Mouse (Mus musculus): ENCODE measurements around the gene Nfe2.

Gene Nfe2

DNA sequence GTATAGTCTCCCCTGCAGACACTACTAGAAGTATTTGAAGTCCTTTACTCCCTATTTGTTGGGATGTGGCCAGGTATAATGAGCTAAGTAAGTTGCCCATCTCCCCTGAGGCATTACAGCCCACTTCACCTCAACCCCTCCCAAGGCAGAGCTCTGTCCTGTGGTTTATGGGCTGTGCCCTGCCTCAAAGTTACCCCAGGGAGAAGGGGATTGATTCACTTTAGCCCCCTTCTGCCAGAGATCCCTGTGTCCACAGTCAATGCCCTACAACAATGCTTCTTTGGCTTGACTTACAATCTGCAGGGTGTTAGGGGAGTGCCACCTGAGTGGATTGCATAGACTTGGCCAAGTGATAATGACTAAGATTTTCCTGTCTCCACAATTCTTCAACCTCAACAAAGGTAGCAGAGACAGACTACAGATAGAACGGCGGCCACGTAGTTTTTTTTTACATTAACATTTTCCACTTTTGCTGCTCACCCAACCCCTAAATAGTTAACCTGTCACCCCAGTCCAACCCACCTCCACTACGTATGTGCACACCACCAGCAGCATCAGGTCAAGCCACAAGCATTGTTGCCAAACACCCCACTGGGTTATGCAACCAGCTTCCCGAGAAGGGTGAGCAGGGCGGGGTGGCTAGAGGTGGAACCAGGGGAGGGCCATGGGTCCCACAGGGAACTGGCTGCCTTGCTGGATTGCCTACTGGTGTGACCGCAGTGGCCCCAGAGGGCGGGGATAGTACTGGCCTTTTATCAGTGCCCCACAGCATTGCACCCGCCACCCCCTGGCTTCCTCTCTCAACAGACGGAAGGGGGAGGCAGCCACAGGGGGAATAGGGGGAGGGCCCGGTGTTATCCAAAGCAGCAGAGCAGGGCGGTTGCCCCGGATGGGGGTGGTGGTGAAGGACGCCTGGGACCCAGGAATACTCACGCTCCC, at the start of gene Nfe2:
Gene Nfe2 (minus strand): TSS at position 614 of the 939 bp plus-strand sequence.
- DNase-seq (ENCODE audit: low read depth in 2 of 2, low spot score in 2 of 2), result peak; percentile 56 to 62

DNA sequence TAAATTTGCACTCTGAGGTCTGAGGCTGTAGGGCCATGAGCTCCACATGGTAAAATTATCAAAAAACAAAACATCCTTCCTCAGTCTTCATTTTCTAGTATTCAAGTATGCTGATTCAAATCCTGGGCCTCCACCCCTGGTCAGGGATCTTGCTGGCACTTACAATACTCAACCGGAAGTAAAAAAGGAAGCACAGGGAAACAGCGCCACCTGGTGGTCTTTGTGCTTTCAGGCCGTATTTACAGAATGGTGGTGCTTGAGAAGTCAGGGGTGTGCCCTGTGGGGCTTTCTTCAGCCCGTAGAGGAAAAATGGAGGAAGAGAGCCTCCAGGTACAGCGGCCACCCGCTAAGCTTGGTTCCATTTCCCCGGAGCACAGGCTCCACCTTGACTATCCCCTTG, 48.9 kb upstream of the Nfe2 start:
- DNase-seq (ENCODE audit: low read depth in 2 of 2, low spot score in 2 of 2), result peak; percentile 87 to 92

GRCm38 (mm10) chr15:103305792-103306645, 47.8 kb upstream of the Nfe2 start:
- DNase-seq (ENCODE audit: low read depth in 2 of 2, low spot score in 2 of 2), result no peak

- DNase-seq (ENCODE audit: low read depth in 2 of 2, low spot score in 2 of 2), result peak; percentile 62 to 72
These were observed 47.0 kb upstream of the Nfe2 start for GRCm38 (mm10) chr15:103305070-103305678.

- DNase-seq (ENCODE audit: low read depth in 2 of 2, low spot score in 2 of 2), result no peak
These were observed 46.4 kb upstream of the Nfe2 start for GRCm38 (mm10) chr15:103304616-103304969.

DNA sequence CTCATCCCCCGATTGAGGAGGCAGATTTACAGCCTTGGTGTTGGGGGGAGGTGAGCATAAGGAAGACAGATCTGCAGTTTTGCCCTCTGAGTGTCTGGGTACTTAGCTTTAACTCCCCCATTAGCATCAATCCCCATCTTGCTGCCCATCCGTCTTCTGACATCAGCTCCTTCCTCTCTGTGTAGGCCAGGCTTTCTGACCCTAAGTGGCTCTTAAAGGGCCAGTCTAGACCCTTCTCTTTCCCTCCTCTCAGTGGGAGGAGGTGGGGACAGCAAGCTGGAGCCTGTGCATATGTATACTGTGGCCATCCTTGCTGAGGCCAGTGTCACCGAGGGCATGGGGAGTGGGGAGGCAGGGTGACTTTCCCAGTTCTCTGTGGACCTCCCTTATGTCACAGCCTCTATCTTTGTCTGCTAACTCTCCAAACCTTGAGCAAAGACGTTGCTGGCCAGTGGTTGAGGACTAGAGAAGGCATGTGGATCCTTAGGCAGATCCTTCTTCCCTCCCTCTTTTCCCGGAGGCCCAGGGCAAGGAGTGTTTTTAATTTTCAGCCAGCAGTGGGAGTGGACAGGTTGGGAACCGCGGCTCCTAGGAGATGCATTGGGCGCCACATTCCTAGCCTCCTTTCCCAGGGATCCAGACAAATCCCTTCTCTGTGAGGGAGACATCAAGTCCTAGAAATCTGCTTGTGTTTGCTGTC, 45.9 kb upstream of the Nfe2 start:
- no peak for DNase-seq (ENCODE audit: low read depth in 2 of 2, low spot score in 2 of 2)

GRCm38 (mm10) chr15:103302341-103303021, 44.3 kb upstream of the Nfe2 start:
- no peak for DNase-seq (ENCODE audit: low read depth in 2 of 2, low spot score in 2 of 2)

GRCm38 (mm10) chr15:103301547-103302340, 43.5 kb upstream of the Nfe2 start:
- DNase-seq (ENCODE audit: low read depth in 2 of 2, low spot score in 2 of 2), result no peak

DNA sequence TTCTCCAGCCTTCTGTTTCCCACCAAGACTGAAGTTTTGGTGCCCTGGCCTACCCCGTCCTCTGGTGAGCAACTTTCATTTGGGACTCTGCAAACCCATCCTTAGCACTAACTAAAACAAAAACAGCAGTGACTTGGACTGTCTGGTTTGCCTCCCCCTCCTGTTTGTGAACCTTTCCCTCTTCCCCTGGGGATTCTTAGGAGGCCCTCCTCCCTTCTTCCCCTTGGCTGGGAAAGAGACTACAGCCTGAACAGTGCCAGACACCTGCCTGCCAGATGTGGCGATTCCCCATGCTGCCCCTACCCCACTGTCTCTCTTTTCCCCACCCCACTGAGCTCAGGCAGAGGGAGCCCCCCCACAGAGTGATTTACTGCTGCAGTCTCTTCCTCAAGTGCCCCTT, 42.8 kb upstream of the Nfe2 start:
- DNase-seq (ENCODE audit: low read depth in 2 of 2, low spot score in 2 of 2), result no peak

GRCm38 (mm10) chr15:103300560-103300959, 42.4 kb upstream of the Nfe2 start:
- DNase-seq (ENCODE audit: low read depth in 2 of 2, low spot score in 2 of 2), result no peak

GRCm38 (mm10) chr15:103300067-103300471, 41.9 kb upstream of the Nfe2 start:
- DNase-seq (ENCODE audit: low read depth in 2 of 2, low spot score in 2 of 2), result no peak

DNA sequence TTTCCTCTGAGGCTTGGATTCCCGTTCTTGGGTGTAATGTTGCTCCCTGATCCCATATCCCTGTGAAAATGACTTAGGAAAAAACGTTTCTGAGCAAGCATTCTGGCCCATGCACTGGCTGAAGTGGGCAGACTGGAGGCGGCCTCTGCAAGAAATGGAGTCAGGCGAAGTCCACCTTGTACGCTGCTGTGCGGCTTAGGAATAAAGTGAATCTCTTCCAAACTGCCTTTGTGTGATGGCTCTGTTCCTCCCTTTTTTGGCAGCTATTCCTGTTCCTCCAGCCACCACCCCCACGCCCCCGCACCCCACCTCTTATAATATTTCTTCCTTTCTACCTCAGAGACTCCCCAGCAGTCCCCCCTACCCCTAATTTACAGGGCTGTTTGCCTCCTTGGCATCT, 41.4 kb upstream of the Nfe2 start:
- DNase-seq (ENCODE audit: low read depth in 2 of 2, low spot score in 2 of 2), result no peak

DNA sequence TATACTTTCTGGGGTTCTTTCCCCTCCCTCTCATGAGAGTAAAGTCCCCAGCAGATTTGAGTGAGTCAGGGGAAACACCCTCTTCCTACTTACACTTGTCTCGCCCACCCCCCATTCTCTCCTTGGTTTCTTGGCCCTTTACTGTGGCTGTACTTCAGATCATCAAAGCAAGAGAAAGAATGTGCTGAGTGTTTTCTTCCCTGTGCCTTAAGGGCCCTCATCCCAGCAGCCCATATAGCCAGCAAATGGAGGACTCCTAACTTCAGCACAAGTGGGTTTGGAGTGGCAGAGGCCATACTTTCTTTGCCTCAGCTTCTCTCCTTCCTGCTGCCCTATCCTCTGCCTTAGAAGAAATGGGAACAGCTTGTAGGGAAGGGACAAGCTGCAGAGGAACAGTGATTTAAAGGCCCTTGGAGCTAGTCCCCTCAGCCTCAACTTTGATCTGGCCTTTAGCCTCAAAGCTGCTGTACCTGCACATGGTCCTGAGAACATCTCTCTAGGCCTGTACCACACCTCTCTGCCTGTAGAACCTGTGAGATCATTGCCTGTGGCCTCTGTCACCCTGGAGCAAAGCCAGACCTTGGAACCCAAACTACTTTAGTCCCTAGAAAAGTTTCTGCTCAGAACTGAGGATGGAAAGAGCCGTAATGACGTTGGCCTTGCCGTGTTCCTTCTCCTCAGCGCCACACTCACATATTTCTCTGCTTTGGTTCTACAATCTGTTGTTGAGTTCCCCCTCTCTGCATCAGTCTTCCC, 40.8 kb upstream of the Nfe2 start:
- DNase-seq (ENCODE audit: low read depth in 2 of 2, low spot score in 2 of 2), result no peak

DNA sequence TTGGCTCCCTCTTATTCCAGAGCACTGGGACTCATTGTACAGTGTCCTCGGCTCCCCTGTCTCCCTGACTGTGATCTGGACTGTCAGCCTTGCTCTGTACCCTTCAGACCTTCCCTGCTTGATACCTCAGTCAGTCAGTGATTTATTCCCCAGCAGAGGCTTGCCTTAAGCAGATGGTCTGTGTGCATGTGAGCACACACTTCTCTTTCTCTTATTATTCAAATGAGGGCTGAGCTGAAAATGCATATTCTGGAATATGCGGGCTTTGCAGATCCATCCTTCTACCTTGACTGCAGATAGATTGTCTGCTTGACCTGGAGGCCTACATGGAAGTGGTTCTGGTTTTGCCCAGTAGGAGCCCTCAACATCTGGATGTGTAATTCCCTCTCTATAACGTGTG, 39.8 kb upstream of the Nfe2 start:
- DNase-seq (ENCODE audit: low read depth in 2 of 2, low spot score in 2 of 2), result no peak

DNA sequence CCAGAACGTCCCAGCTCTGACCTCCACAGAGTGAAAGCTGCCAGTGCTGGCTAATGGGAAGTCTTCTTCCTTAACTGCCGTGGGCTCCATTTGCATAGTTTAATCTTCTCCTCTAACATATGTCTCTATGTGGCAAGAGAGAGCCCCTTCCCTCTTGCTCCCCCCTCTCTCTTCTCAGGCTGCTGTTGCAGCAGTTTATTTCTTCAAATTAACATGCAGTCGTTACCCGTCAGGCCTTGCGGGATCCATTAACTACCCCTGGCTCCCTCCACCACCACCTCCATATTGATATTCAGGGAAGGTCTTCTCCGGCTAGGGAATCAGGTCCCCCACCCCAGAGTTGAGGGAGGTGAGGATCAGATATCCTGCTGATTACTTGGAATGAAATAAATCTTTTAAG, 39.1 kb upstream of the Nfe2 start:
- no peak for DNase-seq (ENCODE audit: low read depth in 2 of 2, low spot score in 2 of 2)

DNA sequence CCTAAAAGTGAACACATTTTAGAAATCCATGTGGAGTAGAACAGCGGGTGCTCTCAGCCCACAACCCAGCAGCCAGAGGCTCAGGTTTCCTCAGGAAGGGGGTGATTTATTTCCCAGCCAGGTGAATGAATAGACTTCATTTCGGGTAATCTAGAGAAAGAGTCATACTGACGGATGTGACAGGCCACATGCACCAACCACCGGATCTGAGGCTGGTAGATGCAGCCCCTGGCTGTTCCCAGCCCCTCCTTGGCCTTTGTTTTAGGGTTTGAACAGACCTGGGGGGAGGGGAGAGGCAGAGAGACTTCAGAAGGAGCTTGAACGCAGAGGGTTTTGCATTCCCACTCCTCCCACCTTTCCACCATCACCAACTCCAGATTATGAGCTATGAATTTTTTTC, 37.6 kb upstream of the Nfe2 start:
- no peak for DNase-seq (ENCODE audit: low read depth in 2 of 2, low spot score in 2 of 2)

DNA sequence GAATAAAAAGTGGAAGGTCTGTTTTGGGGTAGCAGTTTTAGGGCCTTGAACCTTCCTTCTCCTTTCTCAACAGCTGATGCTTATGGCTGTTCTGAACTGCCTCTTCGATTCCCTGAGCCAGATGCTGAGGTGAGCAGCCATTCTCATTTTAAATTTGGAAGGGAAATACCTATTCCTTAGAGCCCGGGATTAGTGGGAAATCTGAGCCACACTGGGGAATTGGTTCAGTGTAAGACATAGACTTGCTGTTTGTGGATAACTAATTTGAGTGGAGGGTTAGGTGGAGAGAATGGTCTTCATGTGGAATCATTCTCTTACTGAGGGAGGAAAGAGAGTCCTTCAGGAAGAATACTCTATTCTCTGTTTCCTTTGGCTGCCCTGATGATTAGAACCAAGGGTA, 36.4 kb upstream of the Nfe2 start:
- DNase-seq (ENCODE audit: low read depth in 2 of 2, low spot score in 2 of 2), result no peak

- no peak for DNase-seq (ENCODE audit: low read depth in 2 of 2, low spot score in 2 of 2)
These were observed 35.2 kb upstream of the Nfe2 start for GRCm38 (mm10) chr15:103293375-103293774.

All from CD8-positive naive resting alpha-beta T cell, adult 2 months (primary cell).